Mouse (Mus musculus): Measurements from ENCODE around the gene Pik3r1.
A peak's percentile ranks its signal among the peaks of the same experiment; 100 is the strongest.

Gene Pik3r1

GRCm38 (mm10) chr13:101765976-101766375 lies 2.0 kb downstream of the Pik3r1 start:
- DNase-seq: no peak

GRCm38 (mm10) chr13:101764111-101764510 lies 3.9 kb downstream of the Pik3r1 start:
- peak; percentile 88 for DNase-seq

- DNase-seq: no peak
Observed at GRCm38 (mm10) chr13:101763676-101764075, 4.3 kb downstream of the Pik3r1 start.

- no peak for DNase-seq
Observed at GRCm38 (mm10) chr13:101763149-101763548, 4.9 kb downstream of the Pik3r1 start.

GRCm38 (mm10) chr13:101761617-101762016 lies 6.4 kb downstream of the Pik3r1 start:
- no peak for DNase-seq

GRCm38 (mm10) chr13:101760953-101761352 lies 7.1 kb downstream of the Pik3r1 start:
- no peak for DNase-seq

- no peak for DNase-seq
Observed at GRCm38 (mm10) chr13:101760001-101760687, 7.9 kb downstream of the Pik3r1 start.

- no peak for DNase-seq
Observed at GRCm38 (mm10) chr13:101759281-101759871, 8.6 kb downstream of the Pik3r1 start.

GRCm38 (mm10) chr13:101757801-101758422 lies 10.1 kb downstream of the Pik3r1 start:
- DNase-seq: no peak

- no peak for DNase-seq
Observed at GRCm38 (mm10) chr13:101755228-101755627, 12.8 kb downstream of the Pik3r1 start.

- DNase-seq: no peak
Observed at GRCm38 (mm10) chr13:101753639-101754038, 14.4 kb downstream of the Pik3r1 start.

- DNase-seq: no peak
Observed at GRCm38 (mm10) chr13:101751816-101752215, 16.2 kb downstream of the Pik3r1 start.

- DNase-seq: no peak
Observed at GRCm38 (mm10) chr13:101746012-101746595, 21.9 kb downstream of the Pik3r1 start.

- no peak for DNase-seq
Observed at GRCm38 (mm10) chr13:101744943-101745342, 23.1 kb downstream of the Pik3r1 start.

GRCm38 (mm10) chr13:101744053-101744452 lies 24.0 kb downstream of the Pik3r1 start:
- DNase-seq: no peak

- DNase-seq: no peak
Observed at GRCm38 (mm10) chr13:101743247-101743646, 24.8 kb downstream of the Pik3r1 start.

- no peak for DNase-seq
Observed at GRCm38 (mm10) chr13:101742596-101742995, 25.4 kb downstream of the Pik3r1 start.

GRCm38 (mm10) chr13:101741530-101742309 lies 26.3 kb downstream of the Pik3r1 start:
- DNase-seq: no peak

- no peak for DNase-seq
Observed at GRCm38 (mm10) chr13:101739732-101740381, 28.2 kb downstream of the Pik3r1 start.

- DNase-seq: peak; percentile 61
Observed at GRCm38 (mm10) chr13:101738769-101739168, 29.2 kb downstream of the Pik3r1 start.

- DNase-seq: no peak
Observed at GRCm38 (mm10) chr13:101736521-101737387, 31.3 kb downstream of the Pik3r1 start.
